ENCODE assay signal across 8 mouse cellular contexts in genomic region chr13:21321890-21322494, GRCm38 (mm10). TPM values are rescaled to one million over a fixed set of nuclear protein-coding genes. Genes with fewer than 3 reads are reported as not detected.
DNase-seq lines count a peak whose midpoint lies in the region; ATAC-seq lines count a peak whose summit lies in the region.

No protein-coding gene starts in this region.

- H3K9ac ChIP-seq in intestine, embryonic 15.5 days = 0 out of 2 replicates have a peak overlapping the region, but pooled peaks have one; percentile 17
- H3K9ac ChIP-seq in neural tube, embryonic 12.5 days = no peak overlapping the region

- peaks cover 71% of the 10 kb centered on the region for H3K27me3 ChIP-seq in megakaryocyte, embryonic 14.5 days (replicated peaks)
- no peaks in the 10 kb centered on the region for H3K27me3 ChIP-seq in intestine, embryonic 15.5 days (replicated peaks)
- H3K27me3 ChIP-seq in neural tube, embryonic 12.5 days (replicated peaks) = no peaks in the 10 kb centered on the region; the same call in 1 of the 2 replicates

- 6% methylated on average over 18 of the region's 18 CpGs for WGBS in intestine, embryonic 15.5 days
- 1% methylated on average over 18 of the region's 18 CpGs for WGBS in neural tube, embryonic 12.5 days

- peak; percentile 63 for ATAC-seq in cerebellum, adult (ENCODE audit: insufficient number of reproducible peaks, low FRiP score, low TSS enrichment)
- no peak for ATAC-seq in megakaryocyte, adult 5-6 weeks (ENCODE audit: poor library complexity, severe bottlenecking)
- no peak for ATAC-seq in intestine, embryonic 15.5 days
- ATAC-seq in neural tube, embryonic 12.5 days (ENCODE audit: low FRiP score, low read depth) = no peak
- ATAC-seq in activated CD4-positive, CD25-positive, alpha-beta regulatory T cell, adult 4 months = no peak

- H3K36me3 ChIP-seq in megakaryocyte, embryonic 14.5 days (replicated peaks; ENCODE audit: low read length) = no peaks in the 10 kb centered on the region
- no peaks in the 10 kb centered on the region for H3K36me3 ChIP-seq in intestine, embryonic 15.5 days
- no peaks in the 10 kb centered on the region for H3K36me3 ChIP-seq in neural tube, embryonic 12.5 days

- peaks cover 3% of the 10 kb centered on the region; the same call in 1 of the 2 replicates for H3K9me3 ChIP-seq in megakaryocyte, embryonic 14.5 days
- no peaks in the 10 kb centered on the region for H3K9me3 ChIP-seq in intestine, embryonic 15.5 days
- no peaks in the 10 kb centered on the region for H3K9me3 ChIP-seq in neural tube, embryonic 12.5 days

- H3K4me2 ChIP-seq in intestine, embryonic 15.5 days (replicated peaks) = peak overlapping the region; percentile 59
- peak overlapping the region; percentile 48 for H3K4me2 ChIP-seq in neural tube, embryonic 12.5 days (replicated peaks)

- peaks cover 29% of the 10 kb centered on the region for H3K4me1 ChIP-seq in megakaryocyte, embryonic 14.5 days
- H3K4me1 ChIP-seq in intestine, embryonic 15.5 days (replicated peaks) = no peaks in the 10 kb centered on the region
- no peaks in the 10 kb centered on the region for H3K4me1 ChIP-seq in neural tube, embryonic 12.5 days

- H3K27ac ChIP-seq in intestine, embryonic 15.5 days = no peak overlapping the region
- no peak overlapping the region for H3K27ac ChIP-seq in neural tube, embryonic 12.5 days

- DNase-seq in cerebellum, adult 11 months = no peak
- DNase-seq in spleen, postnatal 4 days (ENCODE audit: low spot score in 2 of 2) = no peak

- H3K4me3 ChIP-seq in megakaryocyte, embryonic 14.5 days (replicated peaks) = peak overlapping the region; percentile 3
- H3K4me3 ChIP-seq in intestine, embryonic 15.5 days (replicated peaks) = peak overlapping the region; percentile 30
- H3K4me3 ChIP-seq in neural tube, embryonic 12.5 days = peak overlapping the region; percentile 5; the same call in 1 of the 2 replicates

RNA-seq across cellular contexts. Expression of gene Gpx6, which starts 10.1 kb away (rescaled TPM):
- not detected in 2 replicates for polyA plus RNA-seq in megakaryocyte, embryonic 14.5 days (2012; ENCODE audit: insufficient read depth, low replicate concordance)
- not detected in 2 replicates for total RNA-seq in megakaryocyte, adult 5-6 weeks (2015)
- total RNA-seq in megakaryocyte, adult 5-6 weeks (2017) = not detected in 2 replicates
- polyA plus RNA-seq in intestine, embryonic 15.5 days (2015; fragmentation: Nextera tagmentation; extraction: Ambion mirVana) = not detected in 2 replicates
- 0.15 TPM in 1 of 2 replicates, not detected in the other for polyA plus RNA-seq in neural tube, embryonic 12.5 days (2016; fragmentation: Nextera tagmentation; extraction: Ambion mirVana)
- not detected for polyA plus RNA-seq in activated CD4-positive, CD25-positive, alpha-beta regulatory T cell, adult 4 months (2017; shearing (Covaris generic))

RNA-seq across cellular contexts. Expression of gene Olfr1367, which starts 24.7 kb away (rescaled TPM):
- not detected in 2 replicates for polyA plus RNA-seq in megakaryocyte, embryonic 14.5 days (2012; ENCODE audit: insufficient read depth, low replicate concordance)
- not detected in 2 replicates for total RNA-seq in megakaryocyte, adult 5-6 weeks (2015)
- total RNA-seq in megakaryocyte, adult 5-6 weeks (2017) = not detected in 2 replicates
- not detected in 2 replicates for polyA plus RNA-seq in intestine, embryonic 15.5 days (2015; fragmentation: Nextera tagmentation; extraction: Ambion mirVana)
- polyA plus RNA-seq in neural tube, embryonic 12.5 days (2016; fragmentation: Nextera tagmentation; extraction: Ambion mirVana) = not detected in 2 replicates
- polyA plus RNA-seq in activated CD4-positive, CD25-positive, alpha-beta regulatory T cell, adult 4 months (2017; shearing (Covaris generic)) = not detected

RNA-seq across cellular contexts. Expression of gene Gpx5, which starts 29.5 kb away (rescaled TPM):
- polyA plus RNA-seq in megakaryocyte, embryonic 14.5 days (2012; ENCODE audit: insufficient read depth, low replicate concordance) = not detected in 2 replicates
- not detected in 2 replicates for total RNA-seq in megakaryocyte, adult 5-6 weeks (2015)
- total RNA-seq in megakaryocyte, adult 5-6 weeks (2017) = not detected in 2 replicates
- polyA plus RNA-seq in intestine, embryonic 15.5 days (2015; fragmentation: Nextera tagmentation; extraction: Ambion mirVana) = not detected in 2 replicates
- not detected in 2 replicates for polyA plus RNA-seq in neural tube, embryonic 12.5 days (2016; fragmentation: Nextera tagmentation; extraction: Ambion mirVana)
- not detected for polyA plus RNA-seq in activated CD4-positive, CD25-positive, alpha-beta regulatory T cell, adult 4 months (2017; shearing (Covaris generic))

RNA-seq across cellular contexts. Expression of gene Zscan12, which starts 40.6 kb away (rescaled TPM):
- polyA plus RNA-seq in megakaryocyte, embryonic 14.5 days (2012; ENCODE audit: insufficient read depth, low replicate concordance) = 1.3 TPM in 1 of 2 replicates, not detected in the other
- total RNA-seq in megakaryocyte, adult 5-6 weeks (2015) = 4.4 and 4.7 TPM in 2 replicates
- 5.6 and 8.3 TPM in 2 replicates for total RNA-seq in megakaryocyte, adult 5-6 weeks (2017)
- 8.6 and 8.7 TPM in 2 replicates for polyA plus RNA-seq in intestine, embryonic 15.5 days (2015; fragmentation: Nextera tagmentation; extraction: Ambion mirVana)
- polyA plus RNA-seq in neural tube, embryonic 12.5 days (2016; fragmentation: Nextera tagmentation; extraction: Ambion mirVana) = 14.9 and 15.8 TPM in 2 replicates
- polyA plus RNA-seq in activated CD4-positive, CD25-positive, alpha-beta regulatory T cell, adult 4 months (2017; shearing (Covaris generic)) = 1 to 10 TPM; 5.4 to 6.2 TPM
